Mouse (Mus musculus): ENCODE measurements around the gene Cyct. TPM values are rescaled to one million over a fixed set of nuclear protein-coding genes. Genes with fewer than 3 reads are reported as not detected.

Gene Cyct
- polyA plus RNA-seq, 1 experiment from 2014 or later = not detected

- no peaks in the 10 kb centered on the region for H3K9me3 ChIP-seq (replicated peaks; ENCODE audit: control insufficient read depth, low read length)
- DNase-seq (ENCODE audit: low spot score) = no peak
- 93% methylated on average over 19 of the region's 19 CpGs for WGBS
- no peak overlapping the region for H3K4me3 ChIP-seq (ENCODE audit: low read depth, low read length)
- H3K36me3 ChIP-seq (replicated peaks; ENCODE audit: control insufficient read depth, insufficient read depth, low read depth, low read length) = peaks cover 4% of the 10 kb centered on the region
- H3K4me1 ChIP-seq (ENCODE audit: control insufficient read depth, insufficient read depth, low read length) = no peaks in the 10 kb centered on the region
- H3K9ac ChIP-seq (replicated peaks; ENCODE audit: low read length) = no peak overlapping the region
- H3K4me2 ChIP-seq (ENCODE audit: low read depth, low read length) = no peak overlapping the region
- no peaks in the 10 kb centered on the region for H3K27me3 ChIP-seq (ENCODE audit: control insufficient read depth, insufficient read depth, low read length)
- H3K27ac ChIP-seq (replicated peaks; ENCODE audit: low read depth, low read length) = no peak overlapping the region
- no peak for ATAC-seq (replicated peaks; ENCODE audit: insufficient number of reproducible peaks, low FRiP score, low TSS enrichment, low read depth)
Observed at GRCm38 (mm10) chr2:76378646-76379045, 18.4 kb upstream of the Cyct start.

GRCm38 (mm10) chr2:76374544-76375206 lies 14.4 kb upstream of the Cyct start:
- WGBS = 93% methylated on average over 6 of the region's 6 CpGs
- Histone ChIP-seq H3K27me3 (ENCODE audit: control insufficient read depth, insufficient read depth, low read length) (no peaks in the 10 kb centered on the region), H3K9me3 (replicated peaks; ENCODE audit: control insufficient read depth, low read length) (no peaks in the 10 kb centered on the region), H3K36me3 (replicated peaks; ENCODE audit: control insufficient read depth, insufficient read depth, low read depth, low read length) (peaks cover 4% of the 10 kb centered on the region), H3K4me3 (ENCODE audit: low read depth, low read length) (no peak overlapping the region), H3K4me1 (ENCODE audit: control insufficient read depth, insufficient read depth, low read length) (no peaks in the 10 kb centered on the region), H3K9ac (replicated peaks; ENCODE audit: low read length) (no peak overlapping the region), H3K4me2 (ENCODE audit: low read depth, low read length) (no peak overlapping the region), H3K27ac (replicated peaks; ENCODE audit: low read depth, low read length) (no peak overlapping the region)
- DNase-seq (ENCODE audit: low spot score) = no peak
- no peak for ATAC-seq (replicated peaks; ENCODE audit: insufficient number of reproducible peaks, low FRiP score, low TSS enrichment, low read depth)

- no peaks in the 10 kb centered on the region for H3K27me3 ChIP-seq (ENCODE audit: control insufficient read depth, insufficient read depth, low read length)
- no peak for ATAC-seq (replicated peaks; ENCODE audit: insufficient number of reproducible peaks, low FRiP score, low TSS enrichment, low read depth)
- no peaks in the 10 kb centered on the region; the same call in 1 of the 2 replicates for H3K36me3 ChIP-seq (replicated peaks; ENCODE audit: control insufficient read depth, insufficient read depth, low read depth, low read length)
- no peaks in the 10 kb centered on the region for H3K4me1 ChIP-seq (ENCODE audit: control insufficient read depth, insufficient read depth, low read length)
- H3K9me3 ChIP-seq (replicated peaks; ENCODE audit: control insufficient read depth, low read length) = no peaks in the 10 kb centered on the region
- no peak overlapping the region for H3K4me3 ChIP-seq (ENCODE audit: low read depth, low read length)
- 87% methylated on average over 4 of the region's 4 CpGs for WGBS
- no peak overlapping the region for H3K9ac ChIP-seq (replicated peaks; ENCODE audit: low read length)
- no peak overlapping the region for H3K4me2 ChIP-seq (ENCODE audit: low read depth, low read length)
- H3K27ac ChIP-seq (replicated peaks; ENCODE audit: low read depth, low read length) = no peak overlapping the region
- no peak for DNase-seq (ENCODE audit: low spot score)
Observed at GRCm38 (mm10) chr2:76372244-76372643, 12.0 kb upstream of the Cyct start.

- peak overlapping the region; percentile 88 for H3K9ac ChIP-seq (replicated peaks; ENCODE audit: low read length)
- no peaks in the 10 kb centered on the region for H3K9me3 ChIP-seq (replicated peaks; ENCODE audit: control insufficient read depth, low read length)
- no peaks in the 10 kb centered on the region; the same call in 1 of the 2 replicates for H3K36me3 ChIP-seq (replicated peaks; ENCODE audit: control insufficient read depth, insufficient read depth, low read depth, low read length)
- DNase-seq (ENCODE audit: low spot score) (no peak), ATAC-seq (replicated peaks; ENCODE audit: insufficient number of reproducible peaks, low FRiP score, low TSS enrichment, low read depth) (no peak)
- WGBS = 4% methylated on average over 7 of the region's 7 CpGs
- H3K4me2 ChIP-seq (ENCODE audit: low read depth, low read length) = peak overlapping the region; percentile 86
- H3K27me3 ChIP-seq (ENCODE audit: control insufficient read depth, insufficient read depth, low read length) = no peaks in the 10 kb centered on the region
- H3K4me1 ChIP-seq (ENCODE audit: control insufficient read depth, insufficient read depth, low read length) = no peaks in the 10 kb centered on the region
- H3K27ac ChIP-seq (replicated peaks; ENCODE audit: low read depth, low read length) = no peak overlapping the region
- H3K4me3 ChIP-seq (ENCODE audit: low read depth, low read length) = peak overlapping the region; percentile 85
Observed at GRCm38 (mm10) chr2:76370656-76370922, 10.3 kb upstream of the Cyct start.

- Histone ChIP-seq H3K36me3 (replicated peaks; ENCODE audit: control insufficient read depth, insufficient read depth, low read depth, low read length) (no peaks in the 10 kb centered on the region; the same call in 1 of the 2 replicates), H3K27ac (replicated peaks; ENCODE audit: low read depth, low read length) (no peak within 1 kb of the TSS), H3K9me3 (replicated peaks; ENCODE audit: control insufficient read depth, low read length) (no peaks in the 10 kb centered on the region), H3K4me2 (ENCODE audit: low read depth, low read length) (peak within 1 kb of the TSS; percentile 86), H3K4me3 (ENCODE audit: low read depth, low read length) (peak within 1 kb of the TSS; percentile 85), H3K9ac (replicated peaks; ENCODE audit: low read length) (peak within 1 kb of the TSS; percentile 88), H3K4me1 (ENCODE audit: control insufficient read depth, insufficient read depth, low read length) (no peaks in the 10 kb centered on the region), H3K27me3 (ENCODE audit: control insufficient read depth, insufficient read depth, low read length) (no peaks in the 10 kb centered on the region)
- WGBS = under 1% methylated on average over 61 of the region's 61 CpGs
- peak; percentile 82 for ATAC-seq (replicated peaks; ENCODE audit: insufficient number of reproducible peaks, low FRiP score, low TSS enrichment, low read depth)
- DNase-seq (ENCODE audit: low spot score) = peak; percentile 94
Observed at GRCm38 (mm10) chr2:76369821-76370655, 9.8 kb upstream of the Cyct start, which contains the start of gene Rbm45. Gene Rbm45 (plus strand): TSS chr2:76369984.

- Histone ChIP-seq H3K4me1 (ENCODE audit: control insufficient read depth, insufficient read depth, low read length) (no peaks in the 10 kb centered on the region), H3K27ac (replicated peaks; ENCODE audit: low read depth, low read length) (no peak overlapping the region), H3K4me3 (ENCODE audit: low read depth, low read length) (no peak overlapping the region), H3K36me3 (replicated peaks; ENCODE audit: control insufficient read depth, insufficient read depth, low read depth, low read length) (no peaks in the 10 kb centered on the region; the same call in 1 of the 2 replicates), H3K9ac (replicated peaks; ENCODE audit: low read length) (no peak overlapping the region), H3K27me3 (ENCODE audit: control insufficient read depth, insufficient read depth, low read length) (no peaks in the 10 kb centered on the region), H3K9me3 (replicated peaks; ENCODE audit: control insufficient read depth, low read length) (no peaks in the 10 kb centered on the region), H3K4me2 (ENCODE audit: low read depth, low read length) (no peak overlapping the region)
- no peak for ATAC-seq (replicated peaks; ENCODE audit: insufficient number of reproducible peaks, low FRiP score, low TSS enrichment, low read depth)
- 76% methylated on average over 13 of the region's 13 CpGs for WGBS
- DNase-seq (ENCODE audit: low spot score) = no peak
Observed at GRCm38 (mm10) chr2:76368861-76369660, 8.8 kb upstream of the Cyct start.

GRCm38 (mm10) chr2:76367188-76367922 lies 7.1 kb upstream of the Cyct start:
- Histone ChIP-seq H3K27me3 (ENCODE audit: control insufficient read depth, insufficient read depth, low read length) (no peaks in the 10 kb centered on the region), H3K27ac (replicated peaks; ENCODE audit: low read depth, low read length) (no peak overlapping the region), H3K4me3 (ENCODE audit: low read depth, low read length) (no peak overlapping the region), H3K36me3 (replicated peaks; ENCODE audit: control insufficient read depth, insufficient read depth, low read depth, low read length) (no peaks in the 10 kb centered on the region), H3K4me2 (ENCODE audit: low read depth, low read length) (no peak overlapping the region), H3K9me3 (replicated peaks; ENCODE audit: control insufficient read depth, low read length) (no peaks in the 10 kb centered on the region), H3K4me1 (ENCODE audit: control insufficient read depth, insufficient read depth, low read length) (no peaks in the 10 kb centered on the region), H3K9ac (replicated peaks; ENCODE audit: low read length) (no peak overlapping the region)
- 18% methylated on average over 9 of the region's 9 CpGs for WGBS
- ATAC-seq (replicated peaks; ENCODE audit: insufficient number of reproducible peaks, low FRiP score, low TSS enrichment, low read depth) (no peak), DNase-seq (ENCODE audit: low spot score) (peak; percentile 93)
